Mouse (Mus musculus) 416B (cell line): ENCODE data around the gene Adap2.
"Not testable (repeated sequence)": the region's sequence is repeated elsewhere in the genome, so short reads cannot be mapped to it uniquely, and the experiment has no call there.

Experiments used
- DNase-seq: peaks from one replicate; pipeline ENCODE4 v3.0.0; 2011; ENCODE audit warnings: low read depth

The Adap2 gene

DNA sequence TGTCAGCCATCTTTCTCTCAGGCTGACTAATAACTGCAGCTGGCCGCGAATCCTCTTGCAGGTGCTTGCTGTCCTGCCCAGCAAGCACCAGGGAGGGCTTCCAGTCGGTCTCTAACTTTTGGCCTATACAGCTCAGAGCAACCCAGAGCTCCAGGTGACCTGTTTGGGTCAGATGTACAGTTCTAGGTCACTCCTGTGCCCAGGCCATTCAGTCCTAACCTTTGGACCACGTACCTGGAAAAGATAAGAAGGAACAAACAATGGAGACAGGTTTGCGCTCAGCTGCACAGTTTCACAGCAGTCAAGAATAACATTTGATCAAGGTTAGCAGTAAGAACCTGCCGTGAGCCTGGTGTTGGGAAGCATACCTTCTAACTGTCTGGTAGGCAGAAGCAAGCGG lies 5.1 kb downstream of the Adap2 start:
- DNase-seq, result no peak

DNA sequence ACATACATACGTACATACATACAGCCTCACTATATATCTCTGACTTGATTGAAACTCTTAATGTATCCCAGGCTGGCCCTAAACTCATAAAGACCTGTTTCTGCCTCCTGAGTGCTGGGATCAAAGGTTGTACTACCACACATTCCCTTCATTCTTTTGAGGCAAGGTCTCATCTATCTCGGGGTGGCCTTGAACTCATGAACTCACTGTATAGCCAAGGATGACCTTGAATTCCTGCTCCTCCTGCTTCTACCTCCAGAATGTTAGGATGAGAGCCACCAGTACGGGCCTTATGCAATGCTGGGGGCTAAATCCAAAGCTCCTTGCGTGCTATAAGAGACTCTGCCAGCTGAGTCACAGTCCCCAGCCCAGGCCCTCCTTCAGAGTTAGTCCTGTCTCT lies 7.1 kb downstream of the Adap2 start:
- no peak for DNase-seq

DNA sequence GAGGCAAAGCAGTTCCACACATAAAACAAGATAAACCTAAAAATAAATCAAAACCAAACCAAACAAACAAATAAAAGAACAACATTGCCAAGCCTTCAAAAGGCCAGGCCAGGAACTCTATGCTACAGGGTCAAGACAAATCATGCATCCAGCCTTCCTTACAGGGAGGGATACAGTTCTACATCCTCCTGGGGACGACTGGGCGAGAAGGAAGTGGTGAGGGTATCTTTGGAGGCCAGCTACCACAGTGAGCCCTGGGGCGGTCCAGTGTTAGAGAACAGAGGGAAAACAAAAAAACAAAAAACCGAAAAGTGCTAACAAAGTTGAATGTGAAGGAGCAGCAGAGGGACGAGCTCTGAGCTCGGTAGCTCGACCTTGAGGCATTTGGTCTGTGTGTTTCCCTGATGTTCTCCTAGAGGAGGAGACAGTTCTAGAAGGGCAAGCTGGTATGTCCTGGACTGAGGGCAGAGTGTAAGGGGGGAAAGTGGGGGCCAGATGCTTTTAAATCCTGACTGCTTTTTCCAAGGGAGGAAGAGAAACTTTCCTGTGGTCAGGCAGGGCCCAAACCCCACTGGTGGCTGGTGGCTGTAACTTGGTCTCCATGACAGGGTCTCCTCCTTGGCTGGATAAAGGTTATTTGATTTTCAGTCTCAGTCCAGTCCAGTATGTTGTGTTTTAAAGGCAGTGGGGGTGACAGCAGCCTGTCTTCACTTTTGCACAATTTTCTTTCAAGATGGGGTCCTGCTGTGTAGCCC lies 9.6 kb downstream of the Adap2 start:
- DNase-seq, result peak; percentile 20

DNA sequence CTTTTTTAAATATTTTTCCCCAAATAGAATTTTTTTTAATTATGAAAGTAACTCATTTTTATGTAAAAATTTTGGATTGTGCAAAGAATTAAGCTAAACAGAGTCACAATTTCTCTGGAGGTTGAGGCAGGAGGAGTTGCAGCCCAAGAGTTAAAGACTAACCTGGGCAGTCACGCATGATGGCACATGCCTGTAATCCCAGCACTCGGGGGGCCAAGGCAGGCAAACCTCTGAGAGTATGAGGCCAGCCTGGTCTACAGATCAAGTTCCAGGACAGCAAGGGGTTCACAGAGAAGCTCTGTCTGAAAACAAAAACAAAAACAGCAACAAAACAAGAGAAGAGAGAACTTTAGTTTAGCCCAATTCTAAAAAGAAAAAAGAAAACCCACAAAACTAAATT lies 10.3 kb downstream of the Adap2 start:
- DNase-seq, result no peak

DNA sequence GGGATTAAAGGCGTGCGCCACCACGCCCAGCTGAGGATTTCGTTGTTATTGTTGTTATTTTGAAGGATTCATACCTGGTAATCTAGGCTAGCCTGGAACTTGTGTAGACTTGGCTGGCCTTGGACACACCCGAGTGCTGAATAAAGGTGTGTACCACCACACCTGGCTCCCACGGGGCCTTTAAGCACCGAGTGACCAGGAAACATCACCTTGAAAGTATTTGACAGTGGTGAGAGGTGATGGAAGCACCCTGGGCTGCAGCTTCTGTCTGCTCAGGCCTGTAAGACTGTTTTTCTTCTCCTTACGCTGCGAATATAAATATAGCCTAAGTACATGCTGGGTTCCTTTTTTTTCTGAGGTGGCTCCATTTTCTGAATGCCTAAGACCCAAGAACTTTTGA lies 14.2 kb downstream of the Adap2 start:
- no peak for DNase-seq

DNA sequence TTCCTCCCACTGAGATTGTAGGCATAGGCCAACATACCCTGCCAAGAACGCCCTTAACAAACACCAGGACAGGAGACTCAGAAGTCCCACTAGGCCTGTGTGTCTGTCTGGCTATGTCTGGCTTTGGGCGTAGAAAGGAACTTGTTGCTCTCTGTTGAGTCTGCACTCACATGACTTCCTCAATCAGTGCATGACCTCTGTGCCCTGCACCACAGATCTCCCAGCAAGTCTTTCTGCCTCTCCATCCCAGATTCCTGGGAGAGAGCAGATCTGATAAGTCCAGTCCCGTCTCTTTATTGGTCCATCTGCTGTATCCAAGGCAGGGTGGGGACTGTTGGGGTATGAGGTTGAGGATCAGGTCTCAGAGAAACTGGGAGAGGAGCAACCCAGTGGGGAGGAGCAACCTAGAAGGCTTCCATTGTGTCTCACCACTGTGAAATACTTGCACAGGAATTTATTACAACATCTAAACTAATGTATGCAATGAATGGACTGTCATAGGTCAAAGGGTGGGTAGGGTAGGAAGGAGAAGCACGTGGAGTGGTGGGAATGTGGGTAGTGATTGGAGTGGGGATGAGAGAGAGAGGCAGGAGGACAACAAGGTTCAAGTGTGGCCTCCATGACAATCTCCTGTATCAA lies 14.8 kb downstream of the Adap2 start:
- DNase-seq, result no peak

DNA sequence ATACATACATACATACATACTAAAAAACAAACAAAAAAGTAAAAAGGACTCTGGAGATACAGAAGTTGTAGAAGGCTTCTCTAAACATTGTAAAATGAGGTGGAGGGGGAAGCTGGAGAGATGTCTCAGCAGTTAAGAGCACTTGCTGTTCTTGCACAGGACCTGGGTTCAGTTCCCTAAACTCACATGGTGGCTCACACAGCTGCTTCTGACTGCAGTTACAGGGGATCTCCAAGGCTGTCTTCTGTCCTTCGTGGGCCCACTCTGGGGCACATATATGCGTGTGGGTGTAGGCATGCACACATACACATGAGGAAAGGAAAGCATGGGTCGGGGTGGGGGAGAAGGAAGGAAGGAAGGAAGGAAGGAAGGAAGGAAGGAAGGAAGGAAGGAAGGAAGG lies 15.7 kb downstream of the Adap2 start:
- DNase-seq, result no peak

DNA sequence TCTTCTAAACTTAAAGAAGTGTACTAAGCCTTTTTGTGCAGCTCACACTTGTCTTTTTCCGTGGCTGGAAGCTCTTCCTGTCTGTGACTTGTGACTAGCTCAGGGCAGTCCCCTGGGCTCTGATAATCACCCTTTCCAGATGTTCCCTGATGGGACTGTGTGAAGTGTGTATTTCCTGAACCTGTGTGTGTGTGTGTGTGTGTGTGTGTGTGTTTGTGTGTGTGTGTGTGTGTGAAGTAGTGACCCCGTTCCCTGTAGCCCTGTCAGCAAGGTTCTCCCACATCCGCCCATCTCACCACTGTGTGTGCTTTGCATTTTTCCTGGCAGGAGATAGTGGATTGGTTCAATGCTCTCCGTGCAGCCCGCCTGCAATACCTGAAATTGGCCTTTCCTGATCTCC lies 16.4 kb downstream of the Adap2 start:
- no peak for DNase-seq

DNA sequence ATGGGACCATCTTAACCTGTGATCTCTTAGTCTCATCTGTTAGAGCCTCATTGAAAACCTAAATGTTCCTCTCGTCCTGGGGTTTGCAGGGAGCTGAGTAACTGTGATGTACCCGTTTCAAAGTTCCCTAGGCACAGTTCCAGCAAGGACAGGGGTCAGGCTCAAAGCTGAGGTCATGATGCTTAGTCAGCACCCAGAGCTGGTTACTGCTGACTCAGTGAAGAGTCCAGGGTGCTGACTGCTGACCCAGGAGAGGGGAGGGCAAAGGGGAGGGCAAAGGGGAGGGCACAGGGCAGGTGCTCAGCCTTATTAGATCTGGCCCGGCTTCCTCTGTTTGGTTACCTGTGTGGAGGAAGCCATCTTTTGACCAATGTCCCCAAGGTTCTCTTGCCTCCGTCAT lies 18.0 kb downstream of the Adap2 start:
- peak; percentile 27 for DNase-seq

DNA sequence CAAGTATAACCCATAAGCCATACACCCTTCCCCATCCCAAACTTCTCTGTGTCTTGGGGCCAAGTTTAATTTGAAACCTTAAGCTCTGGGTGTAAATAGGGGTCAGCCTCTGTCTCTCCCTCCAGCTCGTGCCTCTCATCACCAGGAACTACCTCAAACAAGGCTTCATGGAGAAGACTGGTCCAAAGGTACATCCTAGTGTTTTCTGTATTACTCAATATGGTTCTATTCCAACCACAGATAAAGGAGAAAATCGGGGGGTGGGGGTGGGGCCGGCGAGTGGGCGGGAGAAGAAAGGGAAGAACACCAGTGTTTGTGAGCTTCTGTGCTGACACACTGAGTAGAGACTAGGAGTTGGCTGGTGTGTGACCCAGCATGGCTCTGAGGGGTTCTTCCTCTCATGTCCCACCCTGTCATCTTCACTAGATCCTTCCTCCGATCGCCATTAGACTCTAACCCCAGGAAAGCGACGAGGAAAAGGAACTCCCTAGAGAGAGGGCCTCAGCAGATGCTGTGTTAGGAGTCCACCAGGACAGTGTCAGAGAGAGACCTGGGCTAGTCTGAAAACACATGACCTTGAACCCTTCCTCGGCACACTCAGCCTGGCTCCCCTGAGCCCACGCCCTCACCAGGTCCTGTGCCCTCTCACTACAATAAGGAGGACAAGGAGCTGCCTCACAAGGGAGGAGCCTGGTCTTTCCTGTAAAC lies 20.2 kb downstream of the Adap2 start:
- DNase-seq, result no peak

DNA sequence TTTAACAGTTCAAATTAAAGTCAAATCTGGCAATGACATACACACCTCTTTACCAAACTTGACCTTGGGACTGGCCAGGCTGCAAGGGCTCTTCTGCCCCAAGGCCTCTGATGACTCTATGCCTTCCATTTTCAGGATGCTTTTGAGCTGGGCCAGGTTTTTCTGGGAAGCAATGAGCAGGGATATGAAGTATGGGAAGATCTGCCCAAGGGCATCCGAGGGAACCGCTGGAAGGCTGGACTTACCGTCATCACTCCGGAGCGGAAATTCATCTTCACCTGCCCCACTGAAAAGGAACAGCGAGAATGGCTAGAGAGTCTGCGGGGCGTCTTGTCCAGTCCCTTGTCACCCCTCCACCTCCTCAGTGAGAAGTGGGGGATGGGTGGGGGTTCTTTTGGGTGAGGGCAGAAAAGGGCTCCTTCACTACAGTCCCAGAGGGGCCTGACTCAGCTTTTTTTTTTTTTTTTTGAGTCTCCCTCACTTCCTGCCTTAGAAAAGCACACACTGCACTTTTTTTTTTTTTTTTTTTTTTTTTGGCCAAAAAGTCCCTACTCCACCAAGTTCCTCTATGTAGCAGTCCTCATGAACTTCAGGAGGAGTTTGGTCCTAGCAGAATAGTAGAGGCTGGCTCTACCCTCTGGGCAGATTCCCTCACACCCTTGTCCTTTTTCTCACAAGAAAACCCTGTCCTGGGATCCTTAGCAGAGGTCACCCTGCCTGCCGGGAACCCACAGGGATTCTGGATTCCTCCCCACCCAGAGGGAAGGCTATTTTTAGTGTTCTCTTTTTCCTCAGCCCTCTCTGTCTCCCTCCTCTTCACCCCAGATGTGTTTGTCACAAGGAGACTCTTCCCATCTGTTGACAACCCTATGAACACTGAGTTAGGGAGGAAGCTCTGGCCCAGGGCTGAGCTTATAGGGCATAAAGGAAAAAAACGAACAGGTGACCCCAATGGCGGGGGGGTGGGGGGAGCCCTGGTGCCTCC lies 23.3 kb downstream of the Adap2 start:
- DNase-seq, result peak; percentile 37

DNA sequence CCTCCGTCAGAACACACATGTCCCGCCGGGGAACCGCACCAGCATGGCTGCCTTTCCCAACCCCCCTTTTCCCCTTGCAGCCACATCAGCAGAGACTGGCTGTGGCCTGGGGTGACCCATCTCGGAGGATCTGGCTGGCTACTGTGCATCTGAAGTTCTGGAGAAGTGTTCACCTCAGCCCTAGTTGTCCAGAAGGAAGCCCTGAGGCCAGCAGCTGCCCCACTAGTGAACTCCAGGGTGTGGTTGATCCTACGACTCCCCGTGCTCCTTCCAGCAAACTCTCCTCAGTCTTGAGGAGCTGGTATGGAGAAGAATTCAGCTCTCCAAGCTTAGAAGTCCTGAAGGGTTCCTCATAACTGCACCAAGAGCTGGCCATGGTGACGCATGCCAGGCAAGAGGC lies 24.4 kb downstream of the Adap2 start:
- DNase-seq, result no peak

DNA sequence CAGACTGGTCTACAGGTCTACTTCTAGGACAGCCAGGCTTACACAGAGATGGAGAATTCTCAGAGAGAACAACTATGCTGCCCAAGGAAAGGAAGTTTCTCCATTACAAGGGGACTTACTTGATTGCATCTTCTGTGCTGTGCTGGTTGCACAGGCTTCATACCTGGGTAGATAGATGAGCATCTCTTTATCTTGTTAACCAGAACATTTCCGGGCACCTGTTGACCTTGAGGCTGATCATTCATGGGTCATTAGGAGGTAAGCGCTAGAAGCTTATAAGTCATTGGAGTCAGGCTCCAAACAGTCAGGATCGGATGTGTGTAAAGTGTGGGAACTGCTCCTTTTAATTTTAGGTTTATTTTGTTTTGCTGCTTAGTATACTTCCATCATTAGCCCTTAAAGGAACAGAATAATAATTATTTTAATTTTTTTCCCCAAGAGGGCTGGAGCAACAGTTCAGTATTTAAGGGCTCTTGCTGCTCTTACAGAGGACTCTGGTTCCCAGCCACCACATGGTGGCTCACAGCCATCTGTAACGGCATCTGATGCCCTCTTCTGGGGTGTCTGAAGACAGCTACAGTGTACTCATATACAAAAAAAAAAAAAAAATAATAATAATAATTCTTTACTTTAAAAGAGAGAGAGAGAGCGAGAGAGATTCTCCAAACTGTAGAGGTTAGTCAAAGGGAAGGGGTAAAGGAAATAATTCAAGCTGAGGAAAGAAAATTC lies 27.3 kb downstream of the Adap2 start:
- DNase-seq, result peak; percentile 64

DNA sequence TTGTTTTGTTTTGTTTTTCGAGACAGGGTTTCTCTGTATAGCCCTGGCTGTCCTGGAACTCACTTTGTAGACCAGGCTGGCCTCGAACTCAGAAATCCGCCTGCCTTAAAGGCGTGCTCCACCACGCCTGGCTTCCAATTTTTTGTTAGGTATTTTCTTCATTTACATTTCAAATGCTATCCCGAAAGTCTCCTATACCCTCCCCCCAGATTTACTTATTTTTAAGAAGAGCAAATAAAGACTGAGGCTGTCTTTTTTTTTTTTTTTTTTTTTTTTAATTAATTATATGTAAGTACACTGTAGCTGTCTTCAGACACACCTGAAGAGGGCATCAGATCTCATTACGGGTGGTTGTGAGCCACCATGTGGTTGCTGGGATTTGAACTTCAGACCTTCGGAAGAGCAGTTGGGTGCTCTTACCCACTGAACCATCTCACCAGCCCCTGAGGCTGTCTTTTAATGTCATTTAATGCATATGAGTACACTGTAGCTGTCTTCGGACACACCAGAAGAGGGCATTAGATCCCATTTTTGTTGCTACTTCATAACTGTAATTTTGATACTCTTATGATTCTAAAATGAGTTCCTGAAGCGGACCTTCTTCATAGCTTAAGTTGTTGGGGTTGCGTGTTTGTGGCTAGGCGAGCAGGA lies 29.3 kb downstream of the Adap2 start:
- not testable (repeated sequence) for DNase-seq

DNA sequence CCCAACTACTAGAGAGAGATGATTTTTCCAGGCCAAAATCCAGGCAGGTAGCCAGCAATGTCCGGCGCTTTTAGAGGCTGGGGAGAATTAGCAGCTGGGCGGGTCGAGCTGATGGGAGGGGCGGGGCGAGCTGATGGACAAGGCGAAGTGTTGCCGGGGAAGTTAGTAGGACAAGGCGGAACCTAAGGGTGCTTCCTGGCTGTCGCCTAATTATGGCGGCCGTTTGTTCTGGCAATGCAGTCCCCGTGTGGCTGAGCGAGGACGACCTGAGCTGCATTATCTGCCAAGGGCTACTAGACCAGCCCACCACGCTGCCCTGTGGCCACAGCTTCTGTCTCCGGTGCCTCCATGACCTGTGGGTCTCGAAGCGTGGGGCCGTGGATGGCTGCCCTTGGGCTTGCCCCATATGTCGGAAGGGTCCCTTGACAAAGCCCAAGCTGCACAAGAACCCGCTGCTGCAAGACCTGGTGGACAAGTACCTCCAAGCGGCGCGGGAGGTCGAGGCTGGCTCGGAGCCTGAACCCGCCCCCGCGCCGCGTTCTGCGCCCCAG lies 29.9 kb downstream of the Adap2 start, which contains the start of gene Rnf135:
Rnf135 (plus strand) TSS at position 147 of the 551 bp plus-strand sequence.
- peak; percentile 96 for DNase-seq

DNA sequence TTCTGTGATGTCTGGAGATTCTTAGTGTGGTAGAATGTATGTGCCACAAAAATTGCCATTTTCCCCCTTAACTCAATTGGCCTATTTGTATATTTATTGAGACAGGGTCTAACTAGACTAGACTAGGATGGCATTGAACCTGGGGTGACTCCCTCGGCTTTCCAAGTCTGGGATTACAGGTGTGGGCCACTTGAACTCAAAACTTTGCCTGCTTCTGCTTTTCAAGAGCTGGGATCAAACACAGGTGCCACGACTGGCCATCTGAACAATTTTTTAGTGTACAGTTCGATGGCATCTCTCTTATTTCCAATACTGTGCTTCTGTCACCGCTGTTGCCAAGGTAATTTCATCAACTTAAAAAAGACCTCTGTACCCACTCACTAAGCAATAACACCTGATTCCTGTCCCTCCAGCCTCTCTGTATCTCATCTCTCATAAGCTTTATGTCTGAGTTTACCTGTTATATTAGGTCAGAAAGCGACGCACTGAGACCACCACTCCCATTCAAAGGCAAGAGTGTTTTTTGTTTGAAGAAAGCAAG lies 30.7 kb downstream of the Adap2 start:
- DNase-seq, result no peak

DNA sequence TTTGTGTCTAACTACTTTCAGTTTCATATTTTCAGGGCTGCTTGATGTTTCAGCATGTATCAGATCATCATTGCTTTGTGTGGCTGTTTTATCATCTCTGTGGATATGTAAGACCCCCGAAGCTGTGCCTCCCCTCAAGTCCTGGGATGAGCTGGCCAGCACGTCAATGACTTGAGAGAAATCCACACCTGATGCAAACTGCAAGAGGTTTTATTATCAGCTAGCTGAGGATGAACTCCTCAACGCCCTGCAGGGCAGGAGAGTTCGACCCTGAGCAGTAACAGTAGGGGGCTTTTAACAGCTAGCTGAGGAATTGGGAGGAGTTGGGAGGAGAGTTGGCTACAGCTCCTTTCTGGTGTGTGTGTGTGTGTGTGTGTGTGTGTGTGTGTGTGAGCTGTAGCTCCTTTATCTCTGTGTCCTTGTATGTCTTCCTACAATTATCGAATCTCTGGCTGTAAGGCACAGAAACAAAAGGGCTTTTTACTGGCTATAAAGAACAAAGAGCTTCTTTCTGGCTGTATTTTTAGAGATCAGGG lies 31.6 kb downstream of the Adap2 start:
- not testable (repeated sequence) for DNase-seq

DNA sequence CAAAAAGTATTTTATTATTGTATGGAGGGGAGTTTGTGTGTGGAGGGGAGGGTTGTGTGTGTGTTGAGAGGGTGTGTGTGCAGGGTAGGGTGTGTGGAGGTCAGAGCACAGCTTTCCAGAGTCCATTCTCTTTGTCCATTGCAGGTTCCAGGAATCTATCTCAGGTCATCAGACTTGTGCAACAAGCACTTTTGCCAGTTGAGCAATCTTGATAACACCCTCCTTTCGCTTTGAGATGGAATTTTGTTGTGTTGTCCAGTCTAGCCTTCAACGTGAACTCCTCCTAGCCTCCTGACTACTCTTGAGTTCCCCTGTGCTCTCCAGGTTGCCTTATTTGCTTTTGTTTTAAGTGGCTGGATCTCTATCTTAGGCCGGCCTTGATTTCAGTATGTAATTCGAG lies 36.4 kb downstream of the Adap2 start:
- no peak for DNase-seq

DNA sequence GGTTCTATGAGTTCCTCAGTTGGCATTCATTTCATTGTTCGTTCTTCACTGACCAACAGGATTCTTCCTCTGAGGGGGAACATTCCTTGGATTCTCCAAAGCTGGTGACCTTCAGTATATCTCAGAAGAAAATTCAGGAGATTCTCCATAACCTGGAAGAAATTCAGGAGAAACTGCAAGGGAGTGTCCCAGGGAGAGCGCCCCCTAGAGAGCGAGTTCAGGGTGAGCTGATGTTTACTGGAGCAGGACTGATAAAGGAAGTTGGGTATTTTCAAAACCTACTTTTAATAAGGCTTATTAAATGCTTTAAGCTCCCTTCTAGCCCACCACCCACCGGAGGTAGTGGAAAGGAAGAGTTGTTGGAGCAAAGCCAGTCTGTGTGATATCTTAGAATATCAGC lies 39.9 kb downstream of the Adap2 start:
- DNase-seq, result no peak

DNA sequence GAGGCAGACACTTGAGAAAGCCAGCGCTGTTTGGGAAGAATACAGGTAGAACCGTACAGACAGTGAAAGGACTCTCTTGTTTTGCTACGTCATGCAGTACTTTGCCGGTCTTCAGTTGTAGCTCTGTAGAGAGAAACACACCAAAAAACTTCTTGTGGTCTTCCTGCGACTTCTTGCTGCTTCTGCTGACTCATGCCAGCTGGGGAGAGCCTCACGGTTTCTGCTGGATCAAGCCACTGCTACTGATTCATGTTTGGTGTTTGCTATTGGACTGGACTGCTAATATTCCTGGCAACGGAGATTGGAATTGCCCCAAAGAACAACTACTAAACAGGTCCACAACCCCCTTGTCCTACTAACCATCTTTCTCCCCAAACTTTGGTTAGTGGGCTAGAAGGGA lies 42.4 kb downstream of the Adap2 start:
- DNase-seq, result peak; percentile 47
